Mouse (Mus musculus) layer of hippocampus, adult 11-12 months (tissue): ENCODE measurements at regions not wholly inside any gene's neighbourhood (a gene's known extent, or its start where the extent isn't known, plus 50 kb on each side); places are given as distances from the start of the nearest gene placed in this dataset.
A peak's percentile ranks its signal among the peaks of the same experiment; 100 is the strongest.

ENCODE experiments used
- DNase-seq: peaks from one replicate; pipeline ENCODE4 v3.0.0; 2022; ENCODE audit warnings: low spot score

DNA sequence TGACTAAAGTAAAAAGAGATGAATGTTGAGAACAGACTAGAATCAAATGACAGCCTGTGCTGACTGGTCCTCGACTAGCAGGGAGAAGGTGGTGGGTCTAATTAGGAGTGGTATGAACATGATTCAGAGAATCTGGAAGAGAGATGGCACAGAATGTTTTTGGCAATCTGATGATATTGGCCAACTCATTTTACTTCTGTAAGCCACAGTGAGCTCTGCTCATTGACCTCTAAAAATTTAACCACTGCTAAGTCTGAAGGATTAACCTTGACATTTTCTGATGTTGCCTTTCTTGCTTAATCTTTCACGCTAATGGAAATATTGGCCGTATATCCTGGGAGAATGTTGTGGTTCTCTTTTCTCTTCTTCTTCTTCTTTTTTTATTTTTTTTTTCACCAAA is 1041.6 kb upstream of the Got2 start:
- no peak for DNase-seq

DNA sequence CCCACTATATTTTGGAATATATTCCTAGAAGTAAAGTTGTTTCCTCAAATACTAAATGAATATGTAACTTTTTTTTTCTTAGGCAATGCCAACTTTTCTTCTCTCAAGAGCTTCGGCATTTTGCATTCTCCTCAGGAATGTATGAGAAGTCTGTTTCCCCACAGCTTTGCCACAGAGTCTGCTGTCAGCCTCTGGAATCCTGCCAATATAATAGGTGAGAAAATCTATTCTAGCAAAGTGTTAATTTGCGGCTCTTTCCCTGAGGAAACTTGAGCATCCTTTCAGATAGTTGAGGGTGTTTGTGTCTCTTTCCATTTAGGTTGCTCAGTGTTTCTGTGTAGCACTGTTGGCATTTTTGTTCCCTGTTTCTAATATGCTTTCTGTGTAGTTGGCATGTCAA is 992.6 kb upstream of the Got2 start:
- no peak for DNase-seq

DNA sequence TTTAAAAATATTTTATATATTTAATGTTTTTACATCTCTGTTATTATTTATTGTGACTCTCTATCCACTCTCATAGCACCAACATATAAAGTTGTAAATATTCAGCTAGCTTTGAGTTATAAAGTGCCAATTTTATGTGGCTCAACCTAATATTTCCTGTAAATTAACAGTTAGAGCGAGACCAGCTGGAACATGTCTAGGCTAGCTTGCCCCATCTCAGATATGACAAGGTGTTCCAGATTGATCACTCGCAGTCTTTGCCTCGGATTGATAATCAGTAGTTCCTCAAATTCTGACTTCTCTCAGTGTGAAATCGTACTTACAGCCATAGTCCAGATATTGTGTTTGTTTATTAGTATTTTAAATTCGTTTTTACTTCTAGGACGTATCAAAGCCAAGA is 990.4 kb upstream of the Got2 start:
- DNase-seq = no peak

DNA sequence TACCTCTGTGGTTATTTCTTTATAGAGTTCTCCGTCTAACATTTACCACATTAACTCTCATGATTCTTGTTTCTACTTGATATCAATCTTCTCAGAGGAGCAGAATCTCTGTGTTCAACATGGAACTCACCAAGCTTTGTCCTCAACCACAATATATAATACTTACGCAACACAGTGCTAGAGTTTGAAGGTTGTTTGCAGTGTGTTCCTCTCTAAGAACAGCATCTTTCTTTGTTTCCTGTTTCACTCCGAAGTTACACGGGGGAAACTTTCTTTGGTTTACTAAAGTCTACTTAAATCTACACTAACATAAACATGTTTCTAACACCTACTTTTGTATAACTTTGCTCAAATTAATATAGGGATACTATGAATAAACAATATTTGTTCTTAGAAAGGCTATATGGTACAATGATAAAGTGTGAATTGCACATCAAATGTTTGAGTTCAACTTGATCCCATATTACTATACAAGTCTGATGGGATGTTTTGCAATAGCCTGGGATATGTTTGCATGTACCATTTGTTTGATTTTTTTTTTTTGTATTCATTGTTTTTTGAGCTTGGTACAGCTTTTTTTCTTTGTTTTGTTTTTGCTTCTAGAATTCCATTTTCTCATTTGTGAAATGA is 985.2 kb upstream of the Got2 start:
- no peak for DNase-seq

DNA sequence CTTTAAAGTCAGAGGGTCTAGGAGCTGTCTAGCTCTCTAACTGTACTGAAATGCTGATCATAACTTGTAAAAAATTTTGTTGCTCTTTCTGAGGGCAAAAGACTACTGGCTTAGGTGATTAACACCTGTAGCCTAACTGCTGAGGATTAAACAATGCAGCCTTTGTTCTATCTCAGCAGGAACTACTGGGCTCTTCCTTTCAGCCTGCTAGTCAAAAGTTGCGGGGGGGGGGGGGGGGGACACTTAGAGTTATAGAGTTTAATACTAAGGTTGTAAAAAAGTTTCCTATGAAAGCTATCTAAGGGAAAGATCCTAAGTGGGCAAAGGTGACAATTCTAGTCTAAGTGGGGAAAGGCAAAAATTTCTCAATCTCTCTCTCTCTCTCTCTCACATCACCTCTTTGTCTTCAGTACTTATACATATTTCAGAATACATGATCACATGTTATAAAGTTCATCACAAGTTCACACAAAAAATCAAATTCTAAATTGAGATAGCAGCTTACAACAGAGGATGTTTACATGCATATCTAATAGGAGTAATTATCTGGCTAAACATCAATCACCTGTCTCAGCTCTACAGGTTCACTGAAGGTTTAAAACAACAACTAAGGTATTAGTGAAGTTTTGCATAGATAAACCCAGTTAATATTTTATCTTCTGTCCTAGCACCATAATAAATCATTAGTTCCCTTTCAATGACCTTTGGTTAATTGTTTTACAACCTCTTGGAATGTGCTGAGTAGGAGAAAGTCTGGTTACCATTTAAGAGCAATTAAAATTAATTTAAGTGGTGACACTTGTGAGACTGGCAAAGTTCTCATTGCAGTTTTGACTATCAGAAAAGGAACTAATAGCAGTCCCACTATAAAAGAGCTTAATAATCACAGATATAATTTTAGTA is 980.1 kb upstream of the Got2 start:
- DNase-seq = no peak

DNA sequence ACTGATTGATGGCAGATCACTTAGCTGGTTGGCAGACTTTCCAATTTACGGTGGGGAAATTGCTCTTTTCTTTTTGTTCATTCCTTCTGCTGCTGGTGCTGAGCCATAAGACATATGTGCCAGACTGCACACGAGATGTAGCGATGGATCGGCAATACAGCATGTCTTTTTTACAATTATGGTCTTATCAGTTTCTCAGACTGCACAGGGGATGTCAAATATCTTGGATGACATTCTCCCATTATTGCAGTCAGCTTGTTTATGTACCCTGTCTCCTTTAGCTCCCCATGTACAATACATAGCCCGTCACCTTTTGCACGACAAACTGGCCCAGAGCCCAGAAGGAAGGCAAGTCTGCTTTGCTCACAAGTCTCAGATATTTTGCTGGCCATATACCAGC is 976.3 kb upstream of the Got2 start:
- peak; percentile 3 for DNase-seq

DNA sequence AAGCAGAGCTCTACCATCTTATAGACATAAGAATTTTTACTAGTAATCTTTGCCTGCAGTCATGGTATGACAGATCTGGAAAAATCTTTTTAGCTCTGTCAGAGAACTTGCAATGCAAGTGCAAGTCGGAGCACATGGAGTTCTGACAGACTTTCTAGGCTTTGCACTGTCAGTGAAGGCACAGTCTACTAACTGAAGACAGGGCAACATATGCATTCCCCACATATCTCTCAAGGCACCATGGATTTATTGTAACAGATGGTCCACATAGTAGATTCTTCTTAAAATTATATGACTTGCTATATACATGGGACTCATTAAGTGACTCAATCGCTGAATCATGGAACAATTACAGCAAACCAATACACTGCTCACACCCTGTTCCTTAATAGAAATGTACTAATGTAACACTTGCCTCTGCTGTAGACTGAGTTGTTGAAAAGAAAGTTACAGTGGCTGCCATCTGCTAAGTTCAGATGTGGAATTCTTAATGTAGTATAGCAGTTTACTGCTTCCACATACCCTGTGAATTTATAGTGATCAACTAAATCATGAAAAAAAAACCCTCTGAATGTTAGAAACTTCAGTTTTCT is 972.6 kb upstream of the Got2 start:
- no peak for DNase-seq

DNA sequence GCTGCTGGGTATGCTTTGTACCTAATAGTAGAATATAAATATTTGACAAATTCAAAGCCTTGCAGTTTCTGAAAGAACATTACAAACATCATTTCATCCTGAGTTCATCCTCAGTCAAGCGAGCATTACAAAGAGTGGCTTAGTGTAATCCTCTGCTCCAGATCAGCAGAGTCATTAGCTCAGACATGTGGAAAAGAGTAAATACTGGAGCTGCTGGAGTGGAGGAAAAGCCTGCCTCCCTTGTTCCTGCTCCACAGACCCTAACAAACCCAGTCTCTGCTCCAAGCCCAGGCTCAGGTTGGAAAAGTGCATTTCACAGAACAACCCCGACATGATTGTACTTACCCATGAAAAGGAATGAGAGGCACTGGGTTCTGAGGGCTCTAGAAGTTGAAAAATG is 955.2 kb upstream of the Got2 start:
- no peak for DNase-seq

DNA sequence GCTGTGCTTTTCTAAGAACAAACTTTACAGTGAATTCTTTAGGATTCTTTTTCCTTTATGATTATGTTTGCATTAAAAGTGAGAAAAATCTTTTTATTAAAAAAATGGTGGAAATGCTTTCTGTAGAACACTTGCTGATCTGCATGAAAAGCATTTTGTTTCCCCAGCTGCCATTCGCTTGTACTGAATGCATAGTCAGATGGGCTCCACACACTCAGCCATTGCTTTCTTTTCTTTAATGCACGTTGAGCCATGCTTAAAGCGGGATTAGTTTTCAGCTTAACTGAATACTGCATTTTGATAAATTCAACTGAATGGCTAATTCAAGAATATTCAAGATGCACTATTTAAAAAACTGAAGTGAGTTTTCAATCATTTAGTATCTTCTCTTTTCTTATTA is 947.2 kb upstream of the Got2 start:
- no peak for DNase-seq

DNA sequence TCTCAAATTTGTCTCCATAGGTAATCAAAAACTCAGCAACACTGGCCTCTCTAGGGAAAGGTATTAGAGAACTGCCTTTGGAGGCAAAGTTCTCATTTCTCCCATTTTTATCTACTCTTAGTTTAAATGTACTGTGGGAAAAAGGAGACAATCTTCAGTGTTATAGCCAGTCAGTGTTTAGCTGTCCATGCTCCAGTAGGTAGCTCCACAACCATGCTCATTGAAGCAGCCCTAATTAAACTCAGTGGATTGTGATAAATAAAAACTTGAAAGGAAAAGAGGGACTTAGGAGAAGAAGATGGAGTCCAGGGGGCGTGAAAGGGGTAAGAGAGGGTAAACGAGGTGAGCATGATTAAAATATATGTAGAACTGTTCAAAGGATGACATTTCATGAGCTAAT is 946.3 kb upstream of the Got2 start:
- no peak for DNase-seq

DNA sequence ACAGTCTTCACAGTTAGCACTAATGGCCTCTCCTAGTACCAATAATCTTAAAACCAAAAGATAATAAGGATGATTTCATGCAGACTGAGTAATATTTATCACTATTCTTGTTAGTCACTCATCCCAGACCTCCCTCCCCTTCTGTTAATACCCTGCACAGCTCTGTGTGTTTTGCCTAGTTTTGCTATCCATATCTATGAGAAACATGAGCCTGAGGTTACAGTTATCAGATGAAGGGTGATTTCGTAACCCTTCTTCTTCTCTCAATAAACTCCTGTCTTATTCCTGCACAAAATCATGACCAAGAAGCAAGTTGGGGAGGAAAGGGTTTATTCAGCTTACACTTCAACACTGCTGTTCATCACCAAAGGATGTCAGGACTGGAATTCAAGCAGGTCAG is 940.9 kb upstream of the Got2 start:
- DNase-seq = no peak

DNA sequence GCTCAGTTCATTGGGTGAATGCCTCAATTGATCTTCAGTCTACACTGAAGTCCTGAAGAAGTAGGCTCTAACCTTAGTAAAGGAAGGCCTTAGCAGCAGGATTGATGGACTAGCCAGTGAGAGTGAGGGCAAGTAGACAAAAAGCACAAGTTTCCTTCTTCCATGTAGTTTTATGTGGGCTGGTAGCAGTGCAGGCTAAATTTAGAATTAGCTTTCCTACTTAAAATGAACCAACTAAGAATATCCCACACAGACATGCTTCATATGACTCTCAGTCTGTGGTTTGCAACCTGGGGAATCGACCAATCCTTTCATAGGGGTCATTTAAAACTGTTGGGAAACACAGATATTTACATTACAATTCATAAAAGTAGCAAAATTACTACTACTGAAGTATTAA is 922.2 kb upstream of the Got2 start:
- DNase-seq = no peak
